Mouse (Mus musculus) kidney, embryonic 14.5 days (tissue): ENCODE measurements around the gene Pde4b. TPM values are rescaled to one million over a fixed set of nuclear protein-coding genes. Genes with fewer than 3 reads are reported as not detected.

ENCODE experiments used
- ATAC-seq: fragments of 200-750 bp; cut with Nextera tagmentation; 2 replicates; pipeline ENCODE4 v1.8.0; 2017; ENCODE audit warnings: moderate number of reproducible peaks, mild to moderate bottlenecking, moderate TSS enrichment, moderate library complexity; ENCODE audit not compliant: low FRiP score, low TSS enrichment
- H3K27ac ChIP-seq: fragments of 300-500 bp; sonication (generic); 2 replicates; pipeline ENCODE4 v1.5.1; 2014; ENCODE audit warnings: low read depth, mild to moderate bottlenecking, low read length, moderate library complexity, mixed read lengths
- H3K27me3 ChIP-seq: fragments of 300-500 bp; sonication (generic); 2 replicates; pipeline ENCODE4 v1.6.1; 2014; ENCODE audit warnings: mild to moderate bottlenecking, low read length; ENCODE audit not compliant: control insufficient read depth, insufficient read depth
- H3K36me3 ChIP-seq: fragments of 300-500 bp; sonication (generic); 2 replicates; pipeline ENCODE4 v1.6.1; 2014; ENCODE audit warnings: low read length, mixed read lengths; ENCODE audit not compliant: control insufficient read depth, insufficient read depth
- H3K4me1 ChIP-seq: fragments of 300-500 bp; sonication (generic); 2 replicates; pipeline ENCODE4 v1.6.1; 2014; ENCODE audit warnings: low read length, mixed read lengths; ENCODE audit not compliant: control insufficient read depth, insufficient read depth
- H3K4me2 ChIP-seq: fragments of 300-500 bp; sonication (generic); replicated peaks from 2 replicates; pipeline ENCODE4 v1.6.1; 2014; ENCODE audit warnings: low read depth, mild to moderate bottlenecking, low read length
- H3K4me3 ChIP-seq: fragments of 300-500 bp; sonication (generic); 2 replicates; pipeline ENCODE4 v1.5.1; 2014; ENCODE audit warnings: mild to moderate bottlenecking, low read length
- H3K9ac ChIP-seq: fragments of 300-500 bp; sonication (generic); 2 replicates; pipeline ENCODE4 v1.6.1; 2014; ENCODE audit warnings: low read depth, mild to moderate bottlenecking, low read length, moderate library complexity
- H3K9me3 ChIP-seq: fragments of 300-500 bp; sonication (generic); 2 replicates; pipeline ENCODE4 v1.6.1; 2016; ENCODE audit warnings: low read length; ENCODE audit not compliant: control insufficient read depth
- WGBS: fragments of 180-500 bp; shearing (Covaris S2); extraction: QIAGEN DNeasy Blood & Tissue Kit; methylation state at CpG from one replicate; pipeline ENCODE4 v1.1.7; 2014; 5-methylcytosine and 5-hydroxymethylcytosine counted together
- polyA plus RNA-seq: library from polyadenylated mRNA; unstranded; fragments of >200 nt; fragmentation: Nextera tagmentation; extraction: Ambion mirVana; gene quantifications from 2 replicates; pipeline ENCODE4 v1.2.1, GENCODE M21; 2014

Pde4b gene
- polyA plus RNA-seq, 1 experiment from 2014 or later, result 10.4 TPM

- no peak for ATAC-seq
- Histone ChIP-seq H3K27ac (no peak overlapping the region), H3K4me3 (no peak overlapping the region), H3K36me3 (no peaks in the 10 kb centered on the region), H3K4me1 (no peaks in the 10 kb centered on the region), H3K9me3 (no peaks in the 10 kb centered on the region), H3K9ac (no peak overlapping the region), H3K4me2 (no peak overlapping the region), H3K27me3 (no peaks in the 10 kb centered on the region)
Observed at GRCm38 (mm10) chr4:102226700-102227099, 139.4 kb downstream of the Pde4b start.

- Histone ChIP-seq H3K4me2 (no peak overlapping the region), H3K9me3 (no peaks in the 10 kb centered on the region), H3K4me1 (no peaks in the 10 kb centered on the region), H3K27ac (no peak overlapping the region), H3K27me3 (no peaks in the 10 kb centered on the region), H3K36me3 (no peaks in the 10 kb centered on the region), H3K4me3 (no peak overlapping the region), H3K9ac (no peak overlapping the region)
- 60% methylated on average over 7 of the region's 7 CpGs for WGBS
- ATAC-seq, result no peak
Observed at GRCm38 (mm10) chr4:102228953-102229586, 141.7 kb downstream of the Pde4b start.

GRCm38 (mm10) chr4:102230898-102231297 lies 143.6 kb downstream of the Pde4b start:
- H3K4me1 ChIP-seq, result no peaks in the 10 kb centered on the region
- no peak for ATAC-seq
- WGBS, result 71% methylated on average over 1 of the region's 1 CpGs
- H3K4me3 ChIP-seq, result no peak overlapping the region
- no peak overlapping the region for H3K4me2 ChIP-seq
- H3K27ac ChIP-seq, result no peak overlapping the region
- H3K9me3 ChIP-seq, result no peaks in the 10 kb centered on the region
- H3K9ac ChIP-seq, result no peak overlapping the region
- H3K27me3 ChIP-seq, result no peaks in the 10 kb centered on the region
- no peaks in the 10 kb centered on the region for H3K36me3 ChIP-seq

GRCm38 (mm10) chr4:102233633-102234032 lies 146.3 kb downstream of the Pde4b start:
- ATAC-seq, result no peak
- Histone ChIP-seq H3K36me3 (no peaks in the 10 kb centered on the region), H3K4me1 (no peaks in the 10 kb centered on the region), H3K27me3 (no peaks in the 10 kb centered on the region), H3K4me2 (no peak overlapping the region), H3K9me3 (no peaks in the 10 kb centered on the region), H3K27ac (no peak overlapping the region), H3K9ac (no peak overlapping the region), H3K4me3 (no peak overlapping the region)
- WGBS, result 78% methylated on average over 1 of the region's 1 CpGs

GRCm38 (mm10) chr4:102235151-102235550 lies 147.8 kb downstream of the Pde4b start:
- 38% methylated on average over 2 of the region's 2 CpGs for WGBS
- Histone ChIP-seq H3K4me2 (no peak overlapping the region), H3K9ac (no peak overlapping the region), H3K4me1 (no peaks in the 10 kb centered on the region), H3K9me3 (no peaks in the 10 kb centered on the region), H3K36me3 (no peaks in the 10 kb centered on the region), H3K27me3 (no peaks in the 10 kb centered on the region), H3K4me3 (no peak overlapping the region), H3K27ac (no peak overlapping the region)
- ATAC-seq, result no peak

GRCm38 (mm10) chr4:102239102-102239501 lies 151.8 kb downstream of the Pde4b start:
- Histone ChIP-seq H3K9ac (no peak overlapping the region), H3K27me3 (no peaks in the 10 kb centered on the region), H3K36me3 (no peaks in the 10 kb centered on the region), H3K9me3 (no peaks in the 10 kb centered on the region), H3K4me2 (no peak overlapping the region), H3K27ac (no peak overlapping the region), H3K4me1 (no peaks in the 10 kb centered on the region), H3K4me3 (no peak overlapping the region)
- no peak for ATAC-seq
- 80% methylated on average over 2 of the region's 2 CpGs for WGBS

GRCm38 (mm10) chr4:102239657-102240390 lies 152.5 kb downstream of the Pde4b start:
- Histone ChIP-seq H3K4me1 (no peaks in the 10 kb centered on the region), H3K9ac (no peak overlapping the region), H3K9me3 (no peaks in the 10 kb centered on the region), H3K27me3 (no peaks in the 10 kb centered on the region), H3K4me2 (no peak overlapping the region), H3K27ac (no peak overlapping the region), H3K36me3 (no peaks in the 10 kb centered on the region), H3K4me3 (no peak overlapping the region)
- WGBS, result 64% methylated on average over 12 of the region's 12 CpGs
- no peak for ATAC-seq

- no peaks in the 10 kb centered on the region for H3K27me3 ChIP-seq
- H3K27ac ChIP-seq, result no peak overlapping the region
- no peaks in the 10 kb centered on the region for H3K36me3 ChIP-seq
- no peak for ATAC-seq
- no peak overlapping the region for H3K4me3 ChIP-seq
- H3K9ac ChIP-seq, result no peak overlapping the region
- no peaks in the 10 kb centered on the region for H3K4me1 ChIP-seq
- H3K4me2 ChIP-seq, result no peak overlapping the region
- 66% methylated on average over 8 of the region's 8 CpGs for WGBS
- H3K9me3 ChIP-seq, result no peaks in the 10 kb centered on the region
Observed at GRCm38 (mm10) chr4:102240754-102241427, 153.5 kb downstream of the Pde4b start.

- Histone ChIP-seq H3K27me3 (no peaks in the 10 kb centered on the region), H3K4me2 (peak overlapping the region; percentile 40; the same call in 1 of the 2 replicates), H3K27ac (no peak overlapping the region), H3K4me1 (0 out of 2 replicates have a peak, but pooled peaks cover 4% of the 10 kb centered on the region), H3K36me3 (no peaks in the 10 kb centered on the region), H3K9ac (no peak overlapping the region), H3K9me3 (no peaks in the 10 kb centered on the region), H3K4me3 (no peak overlapping the region; the same call in 1 of the 2 replicates)
- ATAC-seq, result no peak
Observed at GRCm38 (mm10) chr4:102253994-102254393, 166.7 kb downstream of the Pde4b start.
